Mouse (Mus musculus) myocyte (in vitro differentiated cells): Measurements from ENCODE around the gene Iqgap3. TPM values are rescaled to one million over a fixed set of nuclear protein-coding genes. Genes with fewer than 3 reads are reported as not detected.

Experiments
- H3K27me3 ChIP-seq: one replicate; pipeline ENCODE4 v1.6.1; 2011; ENCODE audit not compliant: control insufficient read depth, insufficient read depth, insufficient read length
- H3K36me3 ChIP-seq: one replicate; pipeline ENCODE4 v1.6.1; 2011; ENCODE audit not compliant: control insufficient read depth, insufficient read depth
- H3K4me2 ChIP-seq: one replicate; pipeline ENCODE4 v1.6.1; 2011; ENCODE audit warnings: low read depth, control low read depth
- H3K4me3 ChIP-seq: one replicate; pipeline ENCODE4 v1.5.1; 2011; ENCODE audit warnings: mild to moderate bottlenecking, control low read depth, moderate library complexity
- H3K79me2 ChIP-seq: one replicate; pipeline ENCODE4 v1.6.1; 2011; ENCODE audit not compliant: control insufficient read depth, insufficient read depth
- H3ac ChIP-seq: one replicate; pipeline ENCODE4 v1.6.1; 2011; ENCODE audit not compliant: control insufficient read depth, insufficient read length
- CEBPB ChIP-seq: IDR thresholded peaks from 2 replicates; pipeline ENCODE4 v1.6.1; 2011; ENCODE audit warnings: mild to moderate bottlenecking, moderate library complexity; ENCODE audit not compliant: poor library complexity, insufficient read depth, severe bottlenecking
- E2F4 ChIP-seq: IDR thresholded peaks from one replicate; pipeline ENCODE4 v1.6.1; 2011; ENCODE audit warnings: mild to moderate bottlenecking, control low read depth, moderate library complexity; ENCODE audit not compliant: insufficient read depth
- MAX ChIP-seq: IDR thresholded peaks from one replicate; pipeline ENCODE4 v1.6.1; 2011; ENCODE audit warnings: low read depth, mild to moderate bottlenecking, control low read depth
- MYOD1 ChIP-seq, 3 experiments: IDR thresholded peaks; one replicate each; pipeline ENCODE4 v1.6.1; 2011; ENCODE audit warnings: control low read depth in 2 of 3, low read depth in 2 of 3, mild to moderate bottlenecking in 2 of 3, moderate library complexity in 1 of 3; ENCODE audit not compliant: insufficient read length in 2 of 3, control insufficient read depth in 1 of 3
- MYOG ChIP-seq, 3 experiments: IDR thresholded peaks; one replicate each; pipeline ENCODE4 v1.6.1; 2011; ENCODE audit warnings: control low read depth in 2 of 3, low read depth in 2 of 3, mild to moderate bottlenecking in 2 of 3; ENCODE audit not compliant: insufficient read length in 2 of 3, control insufficient read depth in 1 of 3, insufficient read depth in 1 of 3
- POLR2A ChIP-seq: IDR thresholded peaks from one replicate; pipeline ENCODE4 v1.6.1; 2011; ENCODE audit warnings: low read depth, mild to moderate bottlenecking, control low read depth, moderate library complexity; ENCODE audit not compliant: insufficient read length
- POLR2AphosphoS2 ChIP-seq: IDR thresholded peaks from one replicate; pipeline ENCODE4 v1.6.1; 2011; ENCODE audit warnings: low read depth, control low read depth; ENCODE audit not compliant: insufficient read length
- REST ChIP-seq: IDR thresholded peaks from one replicate; pipeline ENCODE4 v1.6.1; 2011; ENCODE audit warnings: mild to moderate bottlenecking, control low read depth, moderate library complexity; ENCODE audit not compliant: insufficient read depth, insufficient read length
- SRF ChIP-seq: IDR thresholded peaks from one replicate; pipeline ENCODE4 v1.6.1; 2011; ENCODE audit warnings: low read depth; ENCODE audit not compliant: control insufficient read depth, insufficient read length
- TCF12 ChIP-seq: IDR thresholded peaks from one replicate; pipeline ENCODE4 v1.6.1; 2011; ENCODE audit warnings: mild to moderate bottlenecking, control low read depth; ENCODE audit not compliant: poor library complexity, insufficient read depth, severe bottlenecking
- TCF3 ChIP-seq: IDR thresholded peaks from one replicate; pipeline ENCODE4 v1.6.1; 2011; ENCODE audit warnings: low read depth, control low read depth; ENCODE audit not compliant: insufficient read length
- USF1 ChIP-seq: IDR thresholded peaks from one replicate; pipeline ENCODE4 v1.6.1; 2011; ENCODE audit warnings: low read depth, mild to moderate bottlenecking, control low read depth, moderate library complexity
- polyA plus RNA-seq: library from polyadenylated mRNA; unstranded; fragments of >200 nt; fragmentation: generic; extraction: Trizol; gene quantifications from one replicate; pipeline ENCODE4 v1.2.1, GENCODE M21; 2012; ENCODE audit warnings: missing spikeins

Gene Iqgap3
- polyA plus RNA-seq, 1 experiment: 13.6 TPM

DNA sequence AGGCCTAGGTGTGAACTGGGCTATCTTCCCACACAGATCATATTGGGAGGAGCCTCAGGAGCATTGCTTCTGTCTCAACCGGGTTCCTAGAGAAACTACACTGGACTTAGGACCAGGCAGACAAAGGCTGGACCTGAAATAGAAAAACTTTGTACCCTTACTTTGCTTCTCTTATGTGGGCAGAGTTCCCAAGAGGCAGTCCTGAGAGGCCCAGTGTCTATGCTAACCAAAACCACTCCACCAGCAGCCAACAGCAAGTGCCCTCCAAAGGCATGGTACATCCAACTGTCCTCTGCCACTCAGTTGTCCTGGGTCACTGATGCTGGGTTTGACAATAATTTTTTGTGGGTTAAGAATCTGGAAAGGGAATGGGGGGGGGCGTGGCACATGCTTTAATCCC, 50.7 kb downstream of the Iqgap3 start:
- Histone ChIP-seq H3K4me3 (no peak overlapping the region), H3K4me2 (peak overlapping the region; percentile 78), H3K79me2 (no peaks in the 10 kb centered on the region), H3ac (no peak overlapping the region), H3K27me3 (no peaks in the 10 kb centered on the region), H3K36me3 (no peaks in the 10 kb centered on the region)
- TF ChIP-seq TCF12: no peak
- no peak for TF ChIP-seq CEBPB
- TF ChIP-seq E2F4: no peak
- TF ChIP-seq MAX: no peak
- TF ChIP-seq MYOD1 (IDR thresholded peaks at IDR 0.05; ENCODE audit: control insufficient read depth in 1 of 3, insufficient read length in 2 of 3, low read depth in 2 of 3): no peak
- no peak for TF ChIP-seq POLR2AphosphoS2
- no peak for TF ChIP-seq POLR2A
- no peak for TF ChIP-seq SRF
- no peak for TF ChIP-seq MYOG (IDR thresholded peaks at IDR 0.05; ENCODE audit: control insufficient read depth in 1 of 3, insufficient read depth in 1 of 3, insufficient read length in 2 of 3, low read depth in 2 of 3)
- no peak for TF ChIP-seq USF1
- no peak for TF ChIP-seq TCF3
- TF ChIP-seq REST: no peak

DNA sequence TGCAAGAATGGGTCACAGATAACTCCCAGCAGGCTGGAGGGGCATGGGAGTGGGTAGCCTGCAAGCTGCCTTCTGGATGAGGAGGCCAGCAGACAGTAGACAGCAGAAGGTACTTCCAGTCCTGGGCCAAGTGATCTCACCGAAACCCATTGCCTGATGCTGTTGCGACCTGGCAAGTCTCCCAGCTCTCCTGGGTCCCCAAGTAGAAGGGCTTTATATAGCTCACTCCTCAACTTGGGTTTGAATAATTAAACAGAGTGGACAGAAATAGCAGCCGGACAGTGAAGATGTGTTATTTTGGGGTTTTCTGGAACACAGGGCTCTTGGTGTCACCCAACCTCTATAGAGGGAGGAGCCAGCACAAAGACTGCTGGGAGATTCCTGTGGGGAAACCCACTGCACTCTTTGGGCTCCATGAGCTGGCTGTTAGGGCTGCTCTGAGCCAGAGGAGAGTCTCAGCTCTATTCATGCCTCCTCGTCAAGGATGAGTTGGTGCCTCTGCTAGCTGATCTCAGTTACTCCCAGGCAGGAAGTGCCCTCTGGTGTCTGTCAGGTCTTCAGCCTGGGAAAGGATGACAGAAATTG, 51.5 kb downstream of the Iqgap3 start:
- H3ac ChIP-seq: no peak overlapping the region
- H3K27me3 ChIP-seq: no peaks in the 10 kb centered on the region
- no peak overlapping the region for H3K4me3 ChIP-seq
- no peaks in the 10 kb centered on the region for H3K79me2 ChIP-seq
- TF ChIP-seq POLR2A: peak; percentile 70
- TF ChIP-seq MYOG (IDR thresholded peaks at IDR 0.05; ENCODE audit: control insufficient read depth in 1 of 3, insufficient read depth in 1 of 3, insufficient read length in 2 of 3, low read depth in 2 of 3): peak in 1 of 3 experiments; percentile 11
- no peak for TF ChIP-seq CEBPB
- no peaks in the 10 kb centered on the region for H3K36me3 ChIP-seq
- peak overlapping the region; percentile 78 for H3K4me2 ChIP-seq

- H3K4me3 ChIP-seq: no peak overlapping the region
- H3K36me3 ChIP-seq: no peaks in the 10 kb centered on the region
- H3K4me2 ChIP-seq: no peak overlapping the region
- H3K27me3 ChIP-seq: no peaks in the 10 kb centered on the region
- TF ChIP-seq MYOD1 (IDR thresholded peaks at IDR 0.05; ENCODE audit: control insufficient read depth in 1 of 3, insufficient read length in 2 of 3, low read depth in 2 of 3): no peak
- no peak for TF ChIP-seq SRF
- TF ChIP-seq TCF12: no peak
- TF ChIP-seq TCF3: no peak
- TF ChIP-seq CEBPB: no peak
- no peak for TF ChIP-seq POLR2AphosphoS2
- TF ChIP-seq MYOG (IDR thresholded peaks at IDR 0.05; ENCODE audit: control insufficient read depth in 1 of 3, insufficient read depth in 1 of 3, insufficient read length in 2 of 3, low read depth in 2 of 3): no peak
- TF ChIP-seq POLR2A: no peak
- no peaks in the 10 kb centered on the region for H3K79me2 ChIP-seq
- no peak overlapping the region for H3ac ChIP-seq
Measured at GRCm38 (mm10) chr3:88136346-88136745, 54.6 kb downstream of the Iqgap3 start.

DNA sequence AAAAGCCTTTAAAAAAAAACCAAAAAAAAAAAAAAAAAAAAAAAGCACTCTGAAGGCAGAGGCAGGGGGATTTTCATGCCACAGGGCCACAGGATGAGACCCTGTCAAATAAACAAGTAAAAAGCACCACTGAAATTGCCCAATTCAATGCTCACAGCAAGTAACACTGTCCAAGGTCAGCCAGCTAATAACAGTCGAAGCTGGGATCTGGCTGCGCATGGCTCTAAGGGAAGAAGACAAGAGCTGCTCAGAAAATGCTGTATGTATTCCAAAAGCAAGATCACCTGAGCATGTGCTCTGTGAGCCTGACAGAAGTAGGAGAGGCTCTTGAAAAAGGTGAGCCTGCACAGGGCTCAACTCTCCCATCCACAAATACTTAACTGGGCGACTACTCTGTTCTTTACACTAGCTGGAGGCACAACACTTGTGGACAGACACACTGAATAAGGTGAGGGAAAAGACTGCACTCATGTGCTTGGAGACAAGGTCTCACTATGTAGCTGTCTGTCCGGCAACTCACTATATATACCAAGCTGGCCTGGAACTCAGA, 55.2 kb downstream of the Iqgap3 start:
- no peak for TF ChIP-seq USF1
- TF ChIP-seq REST: no peak
- no peak for TF ChIP-seq MYOD1 (IDR thresholded peaks at IDR 0.05; ENCODE audit: control insufficient read depth in 1 of 3, insufficient read length in 2 of 3, low read depth in 2 of 3)
- TF ChIP-seq TCF12: no peak
- no peak for TF ChIP-seq CEBPB
- no peak for TF ChIP-seq POLR2A
- TF ChIP-seq MAX: no peak
- no peak for TF ChIP-seq POLR2AphosphoS2
- no peak for TF ChIP-seq SRF
- no peak for TF ChIP-seq TCF3
- TF ChIP-seq E2F4: no peak

GRCm38 (mm10) chr3:88137821-88138220, 56.0 kb downstream of the Iqgap3 start:
- TF ChIP-seq POLR2A: no peak
- no peak for TF ChIP-seq MYOD1 (IDR thresholded peaks at IDR 0.05; ENCODE audit: control insufficient read depth in 1 of 3, insufficient read length in 2 of 3, low read depth in 2 of 3)
- no peak for TF ChIP-seq POLR2AphosphoS2
- TF ChIP-seq REST: no peak
- TF ChIP-seq TCF3: no peak
- no peak for TF ChIP-seq USF1
- TF ChIP-seq TCF12: no peak
- H3K27me3 ChIP-seq: no peaks in the 10 kb centered on the region
- peak overlapping the region; percentile 38 for H3K4me3 ChIP-seq
- peak overlapping the region; percentile 96 for H3K4me2 ChIP-seq
- H3ac ChIP-seq: no peak overlapping the region
- H3K79me2 ChIP-seq: peaks cover under 1% of the 10 kb centered on the region
- H3K36me3 ChIP-seq: no peaks in the 10 kb centered on the region

More for the DNA sequence above, 55.2 kb downstream of the Iqgap3 start:
- Histone ChIP-seq H3K4me3 (no peak overlapping the region), H3K36me3 (no peaks in the 10 kb centered on the region), H3K4me2 (peak overlapping the region; percentile 96), H3ac (no peak overlapping the region), H3K27me3 (no peaks in the 10 kb centered on the region), H3K79me2 (no peaks in the 10 kb centered on the region)
